Mouse (Mus musculus) brown adipose tissue, adult 24 weeks (tissue): ENCODE measurements around the gene 1810062G17Rik. TPM values are rescaled to one million over a fixed set of nuclear protein-coding genes. Genes with fewer than 3 reads are reported as not detected.

ENCODE experiments used
- H3K27ac ChIP-seq: fragments of 200-500 bp; replicated peaks from 2 replicates; pipeline ENCODE4 v1.5.1; 2012; ENCODE audit warnings: low read depth, mild to moderate bottlenecking, low read length
- H3K4me1 ChIP-seq: fragments of 200-500 bp; 2 replicates; pipeline ENCODE4 v1.6.1; 2012; ENCODE audit warnings: low read length, mixed read lengths; ENCODE audit not compliant: control insufficient read depth, insufficient read depth, insufficient read length
- H3K4me3 ChIP-seq: fragments of 200-500 bp; 2 replicates; pipeline ENCODE4 v1.5.1; 2012; ENCODE audit warnings: low read depth, mild to moderate bottlenecking, low read length, moderate library complexity; ENCODE audit not compliant: insufficient read depth
- polyA plus RNA-seq: library from polyadenylated mRNA; stranded (reverse); fragments of >200 nt; gene quantifications from 2 replicates; pipeline ENCODE4 v1.2.4, GENCODE M21; 2012; ENCODE audit not compliant: missing spikeins, insufficient read depth, insufficient read length

Gene 1810062G17Rik
- 2.1 and 3.8 TPM in 2 replicates for polyA plus RNA-seq

DNA sequence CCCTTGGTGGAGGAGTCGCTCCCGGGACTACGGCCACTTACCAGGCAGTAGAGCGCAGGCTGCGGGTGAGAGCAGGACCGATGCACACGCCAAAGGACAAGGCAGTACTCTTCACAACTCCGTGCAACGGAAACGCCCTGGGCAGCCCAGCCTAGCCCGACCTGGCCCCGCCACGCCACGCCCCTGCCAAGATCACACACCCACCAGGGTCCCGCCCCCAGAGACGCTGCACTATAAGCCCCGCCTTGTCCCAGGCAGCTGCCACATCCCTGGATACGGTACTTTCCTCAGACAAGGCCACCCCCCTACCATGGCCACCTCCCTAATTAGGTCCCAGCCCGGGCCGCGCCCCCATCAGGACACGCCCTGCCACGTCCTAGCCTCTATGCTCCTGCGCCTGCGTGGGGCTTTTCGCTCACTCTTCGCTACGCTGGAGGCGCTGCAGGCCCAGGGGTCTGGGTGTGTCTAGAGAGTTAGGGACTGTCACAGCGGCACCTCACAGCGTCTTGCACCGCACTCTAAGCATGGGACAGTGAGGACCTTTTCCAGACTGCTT is at the start of gene 1810062G17Rik, which contains the start of gene Anxa5:
Gene 1810062G17Rik, plus strand, starts transcription at position 406 of the 556 bp plus-strand sequence.
Gene Anxa5, minus strand, starts transcription at position 363 of the 556 bp plus-strand sequence.
- H3K4me3 ChIP-seq, result peak within 1 kb of the TSS; percentile 76
- H3K4me1 ChIP-seq, result peaks cover 20% of the 10 kb centered on the region
- peak within 1 kb of the TSS; percentile 86 for H3K27ac ChIP-seq

GRCm38 (mm10) chr3:36427386-36427785 is 48.4 kb upstream of the 1810062G17Rik start:
- Histone ChIP-seq H3K4me3 (no peak overlapping the region), H3K27ac (no peak overlapping the region), H3K4me1 (no peaks in the 10 kb centered on the region)

- Histone ChIP-seq H3K4me3 (no peak overlapping the region), H3K27ac (no peak overlapping the region), H3K4me1 (peaks cover 2% of the 10 kb centered on the region; the same call in 1 of the 2 replicates)
Measured at GRCm38 (mm10) chr3:36430360-36430759, 45.4 kb upstream of the 1810062G17Rik start.

GRCm38 (mm10) chr3:36440280-36440679 is 35.5 kb upstream of the 1810062G17Rik start:
- Histone ChIP-seq H3K4me1 (no peaks in the 10 kb centered on the region), H3K27ac (no peak overlapping the region), H3K4me3 (no peak overlapping the region)

DNA sequence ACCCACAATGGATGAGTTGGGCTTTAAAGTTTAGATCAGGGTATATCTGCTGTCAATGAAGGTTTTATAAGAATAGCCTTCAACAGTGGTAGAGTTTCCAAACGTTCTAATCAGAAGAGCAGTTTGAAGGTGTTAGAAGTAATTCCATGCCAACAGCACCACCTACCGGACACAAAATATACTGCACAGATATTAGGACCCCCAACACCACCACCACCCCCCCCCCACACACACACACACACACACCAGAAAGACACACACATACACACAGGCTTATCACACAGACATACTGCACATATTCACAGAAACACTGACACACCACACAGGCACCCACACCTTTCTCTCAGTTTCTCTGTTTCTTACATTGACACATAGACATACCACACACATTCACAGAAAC is 33.3 kb upstream of the 1810062G17Rik start:
- Histone ChIP-seq H3K4me1 (no peaks in the 10 kb centered on the region), H3K4me3 (no peak overlapping the region), H3K27ac (no peak overlapping the region)

DNA sequence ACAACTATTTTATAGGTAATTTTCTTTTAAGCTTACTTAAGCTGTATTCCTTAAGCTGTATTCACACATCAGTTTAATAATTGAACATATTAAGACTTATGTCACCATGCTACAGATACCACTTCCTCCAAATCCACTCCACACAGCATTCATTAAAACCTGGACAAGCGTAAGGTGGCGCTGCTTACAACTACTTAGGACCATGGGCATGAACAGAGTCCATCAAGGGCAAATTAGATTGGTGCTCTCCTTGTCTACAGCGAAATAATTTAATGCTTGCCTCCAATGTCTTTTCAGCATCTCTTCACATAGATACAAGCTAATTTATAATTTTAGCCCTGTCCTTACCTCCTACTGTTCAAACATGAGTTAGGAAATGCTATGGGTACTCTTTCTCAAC is 29.7 kb upstream of the 1810062G17Rik start:
- H3K4me1 ChIP-seq, result peaks cover 4% of the 10 kb centered on the region; the same call in 1 of the 2 replicates
- H3K27ac ChIP-seq, result no peak overlapping the region
- no peak overlapping the region for H3K4me3 ChIP-seq

GRCm38 (mm10) chr3:36446506-36446905 is 29.2 kb upstream of the 1810062G17Rik start:
- Histone ChIP-seq H3K4me1 (peaks cover 4% of the 10 kb centered on the region; the same call in 1 of the 2 replicates), H3K27ac (no peak overlapping the region; the same call in 1 of the 2 replicates), H3K4me3 (no peak overlapping the region)

GRCm38 (mm10) chr3:36446918-36447317 is 28.8 kb upstream of the 1810062G17Rik start:
- Histone ChIP-seq H3K4me3 (no peak overlapping the region), H3K4me1 (peaks cover 4% of the 10 kb centered on the region; the same call in 1 of the 2 replicates), H3K27ac (no peak overlapping the region)

- H3K4me3 ChIP-seq, result no peak overlapping the region
- H3K27ac ChIP-seq, result peak overlapping the region; percentile 77
- peaks cover 4% of the 10 kb centered on the region; the same call in 1 of the 2 replicates for H3K4me1 ChIP-seq
Measured at GRCm38 (mm10) chr3:36449292-36450165, 26.2 kb upstream of the 1810062G17Rik start.

GRCm38 (mm10) chr3:36452502-36452901 is 23.2 kb upstream of the 1810062G17Rik start:
- Histone ChIP-seq H3K27ac (no peak overlapping the region), H3K4me3 (no peak overlapping the region), H3K4me1 (peaks cover 4% of the 10 kb centered on the region; the same call in 1 of the 2 replicates)

DNA sequence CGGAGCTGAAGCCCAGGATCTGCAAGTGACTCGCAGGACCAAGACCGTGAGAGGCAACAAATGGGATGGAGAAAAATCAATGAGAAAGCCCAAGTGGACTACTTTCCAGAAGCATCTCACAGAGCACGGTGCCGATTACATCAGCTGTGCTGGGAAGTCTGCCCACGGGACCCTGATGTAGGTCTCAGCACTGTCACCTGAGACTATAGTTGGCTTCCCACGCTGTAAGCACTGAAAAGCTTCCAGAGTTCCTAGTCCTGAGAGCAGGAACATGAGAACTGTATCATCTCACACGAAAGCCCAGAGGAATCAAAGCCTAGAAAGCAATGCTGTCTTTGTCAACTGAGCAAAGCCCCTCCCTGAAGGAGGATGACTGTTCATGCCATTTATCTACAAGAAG is 20.6 kb upstream of the 1810062G17Rik start:
- Histone ChIP-seq H3K27ac (no peak overlapping the region), H3K4me1 (no peaks in the 10 kb centered on the region), H3K4me3 (no peak overlapping the region)

- H3K27ac ChIP-seq, result no peak overlapping the region
- no peaks in the 10 kb centered on the region for H3K4me1 ChIP-seq
- H3K4me3 ChIP-seq, result no peak overlapping the region
Measured at GRCm38 (mm10) chr3:36455566-36455965, 20.2 kb upstream of the 1810062G17Rik start.

DNA sequence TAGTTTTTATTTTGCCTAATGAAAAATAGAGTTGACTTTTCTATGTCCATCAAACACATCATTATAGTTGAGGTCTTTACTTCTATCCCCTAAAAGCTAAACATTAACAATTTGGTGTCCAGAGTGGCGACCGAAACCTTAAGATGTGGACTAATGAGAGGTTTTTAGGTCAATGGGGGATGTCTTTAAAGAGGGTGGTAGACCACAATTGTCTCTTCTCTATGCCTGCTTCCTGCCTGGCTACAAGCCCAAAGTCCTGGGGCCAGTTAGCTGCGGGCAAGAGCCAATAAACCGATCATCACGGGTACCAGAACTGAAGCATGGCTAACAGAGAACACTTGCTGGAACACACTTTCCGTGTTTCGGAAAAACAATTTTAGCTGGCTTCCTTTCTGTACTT is 15.0 kb upstream of the 1810062G17Rik start:
- no peak overlapping the region for H3K27ac ChIP-seq
- no peak overlapping the region for H3K4me3 ChIP-seq

GRCm38 (mm10) chr3:36461819-36462218 is 13.9 kb upstream of the 1810062G17Rik start:
- Histone ChIP-seq H3K27ac (no peak overlapping the region), H3K4me3 (no peak overlapping the region), H3K4me1 (peaks cover 6% of the 10 kb centered on the region)

More for the DNA sequence above, 15.0 kb upstream of the 1810062G17Rik start:
- H3K4me1 ChIP-seq, result no peaks in the 10 kb centered on the region

DNA sequence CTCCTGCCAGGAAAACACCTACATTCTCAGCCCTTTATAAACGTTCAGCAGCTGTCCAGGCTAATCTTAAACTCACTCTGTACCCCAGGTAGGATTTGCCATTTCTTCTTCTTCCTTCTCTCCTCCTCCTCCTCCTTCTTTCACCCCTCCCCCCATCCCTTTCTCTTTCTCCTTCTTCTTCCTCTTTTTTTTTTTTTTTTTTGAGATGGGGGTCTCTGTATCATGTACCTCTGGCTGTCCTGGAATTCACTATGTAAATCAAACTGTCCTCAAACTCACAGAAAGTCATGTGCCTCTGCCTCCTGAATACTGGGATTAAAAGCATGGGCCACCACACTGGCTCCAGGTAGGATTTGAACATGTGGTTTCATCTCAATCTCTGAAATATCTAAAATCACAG is 13.4 kb upstream of the 1810062G17Rik start:
- Histone ChIP-seq H3K4me3 (no peak overlapping the region), H3K27ac (no peak overlapping the region), H3K4me1 (peaks cover 11% of the 10 kb centered on the region)
